Mouse (Mus musculus): Measurements from ENCODE around the gene Topors. TPM values are rescaled to one million over a fixed set of nuclear protein-coding genes. Genes with fewer than 3 reads are reported as not detected.
A peak's percentile ranks its signal among the peaks of the same experiment; 100 is the strongest.

Gene Topors
- polyA plus RNA-seq, 1 experiment from 2014 or later: 30.7 TPM

DNA sequence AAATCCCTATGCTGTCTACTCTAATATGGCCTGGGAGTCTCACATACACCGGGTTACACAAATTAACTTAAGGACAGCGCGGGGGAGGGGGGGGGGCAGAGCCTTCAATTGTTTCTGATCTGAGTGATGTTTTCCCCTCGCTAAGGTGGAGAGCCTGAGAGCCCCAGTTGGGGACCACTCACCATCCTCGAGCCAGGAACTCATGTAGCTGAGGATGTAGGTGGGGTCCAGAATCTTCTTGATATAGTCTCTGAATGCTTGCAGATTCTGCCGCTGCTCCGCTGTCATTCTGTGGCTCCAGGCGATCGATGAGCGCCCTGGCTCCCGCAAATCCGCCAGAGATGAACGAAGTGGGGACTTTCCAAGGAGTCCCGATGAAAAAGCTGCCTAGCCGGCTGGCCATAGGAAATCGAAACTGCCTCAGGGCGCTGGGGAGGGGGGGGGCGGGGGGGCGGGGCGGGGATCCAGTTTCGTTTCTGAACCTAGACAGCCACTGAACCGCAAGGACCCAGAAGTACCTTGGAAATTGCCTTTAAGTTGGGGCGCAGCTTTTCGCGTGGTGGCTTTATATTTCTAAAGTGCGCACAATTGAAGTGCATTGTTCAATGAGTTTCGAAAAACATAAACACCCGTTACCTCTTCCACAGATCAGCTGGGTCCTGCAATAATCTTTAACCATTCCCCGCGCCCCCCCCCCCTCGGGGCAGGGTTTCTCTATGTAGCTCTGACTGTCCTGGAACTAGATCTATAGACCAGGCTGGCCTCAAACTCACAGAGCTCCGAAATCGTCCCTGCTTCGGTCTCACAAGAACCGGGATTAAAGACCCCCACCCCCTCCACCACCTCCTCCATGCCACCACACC lies 30.0 kb downstream of the Topors start, which contains the start of gene Ddx58:
TSS of gene Ddx58 (minus strand) at position 420 of the 863 bp plus-strand sequence.
- peak within 1 kb of the TSS; percentile 36 for H3K4me3 ChIP-seq (ENCODE audit: low read depth, low read length)
- H3K27me3 ChIP-seq (ENCODE audit: control insufficient read depth, insufficient read depth, low read length): no peaks in the 10 kb centered on the region
- no peak within 1 kb of the TSS for H3K27ac ChIP-seq (ENCODE audit: low read depth, low read length)
- H3K9me3 ChIP-seq (ENCODE audit: control insufficient read depth, low read length): no peaks in the 10 kb centered on the region
- peaks cover 8% of the 10 kb centered on the region; the same call in 1 of the 2 replicates for H3K4me1 ChIP-seq (ENCODE audit: control insufficient read depth, insufficient read depth, low read length)
- H3K36me3 ChIP-seq (ENCODE audit: control insufficient read depth, insufficient read depth, low read length): no peaks in the 10 kb centered on the region
- peak within 1 kb of the TSS; percentile 45 for H3K9ac ChIP-seq (replicated peaks; ENCODE audit: low read depth, low read length)
- peak; percentile 56 for ATAC-seq (ENCODE audit: low read depth)
- 3% methylated on average over 33 of the region's 35 CpGs for WGBS
- peak within 1 kb of the TSS; percentile 63 for H3K4me2 ChIP-seq (ENCODE audit: low read depth, low read length)

DNA sequence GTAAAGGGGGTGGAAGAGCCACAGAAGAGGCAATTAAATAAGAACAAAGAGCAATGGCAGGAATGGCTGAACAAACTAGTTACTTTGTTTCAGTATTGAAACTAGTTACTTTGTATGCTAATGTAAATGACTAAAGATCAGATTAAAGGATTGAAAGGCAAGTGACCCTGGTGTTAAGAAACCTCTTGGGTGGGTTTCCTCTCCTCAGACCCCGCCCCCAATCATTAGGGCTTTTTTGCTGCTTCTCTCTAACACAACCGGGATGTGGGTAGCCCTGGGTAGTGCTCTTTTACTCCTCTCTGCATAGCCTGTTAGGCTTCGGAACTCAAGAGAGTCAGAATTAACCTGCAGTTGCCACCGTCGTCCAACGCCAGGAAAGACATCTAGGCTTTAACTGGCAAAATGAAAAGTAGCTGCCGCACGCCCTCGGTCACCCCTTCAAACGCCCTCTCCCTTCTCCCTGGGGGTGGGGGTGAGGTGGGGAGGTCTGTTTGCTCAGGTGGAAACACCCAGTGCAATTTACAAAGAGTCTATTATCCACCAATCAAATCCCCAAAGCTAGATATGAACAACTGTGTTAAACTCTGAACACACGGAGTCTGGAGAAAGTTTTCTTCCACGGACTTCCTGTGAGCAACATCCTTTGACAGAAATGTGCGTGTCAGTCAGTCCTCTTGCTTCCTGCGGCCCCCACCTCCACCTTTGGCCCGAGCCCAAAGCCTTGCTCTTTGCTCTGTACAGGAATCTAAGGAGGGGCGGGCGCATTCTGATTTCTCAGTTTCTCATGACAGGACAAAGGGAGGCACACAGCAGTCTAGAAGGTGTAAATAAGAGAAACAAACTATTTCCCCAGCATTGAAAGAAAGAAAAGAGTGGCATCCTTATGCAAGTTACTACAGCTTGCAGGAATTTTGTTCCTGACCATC lies 30.9 kb downstream of the Topors start:
- 2% methylated on average over 17 of the region's 17 CpGs for WGBS
- no peaks in the 10 kb centered on the region for H3K27me3 ChIP-seq (ENCODE audit: control insufficient read depth, insufficient read depth, low read length)
- H3K27ac ChIP-seq (ENCODE audit: low read depth, low read length): no peak overlapping the region
- no peaks in the 10 kb centered on the region for H3K36me3 ChIP-seq (ENCODE audit: control insufficient read depth, insufficient read depth, low read length)
- peak overlapping the region; percentile 45; the same call in 1 of the 2 replicates for H3K9ac ChIP-seq (replicated peaks; ENCODE audit: low read depth, low read length)
- peaks cover 8% of the 10 kb centered on the region; the same call in 1 of the 2 replicates for H3K4me1 ChIP-seq (ENCODE audit: control insufficient read depth, insufficient read depth, low read length)
- H3K4me3 ChIP-seq (ENCODE audit: low read depth, low read length): peak overlapping the region; percentile 36
- H3K4me2 ChIP-seq (ENCODE audit: low read depth, low read length): peak overlapping the region; percentile 63
- no peaks in the 10 kb centered on the region for H3K9me3 ChIP-seq (ENCODE audit: control insufficient read depth, low read length)
- peak; percentile 44; the same call in 1 of the 2 replicates for ATAC-seq (ENCODE audit: low read depth)

DNA sequence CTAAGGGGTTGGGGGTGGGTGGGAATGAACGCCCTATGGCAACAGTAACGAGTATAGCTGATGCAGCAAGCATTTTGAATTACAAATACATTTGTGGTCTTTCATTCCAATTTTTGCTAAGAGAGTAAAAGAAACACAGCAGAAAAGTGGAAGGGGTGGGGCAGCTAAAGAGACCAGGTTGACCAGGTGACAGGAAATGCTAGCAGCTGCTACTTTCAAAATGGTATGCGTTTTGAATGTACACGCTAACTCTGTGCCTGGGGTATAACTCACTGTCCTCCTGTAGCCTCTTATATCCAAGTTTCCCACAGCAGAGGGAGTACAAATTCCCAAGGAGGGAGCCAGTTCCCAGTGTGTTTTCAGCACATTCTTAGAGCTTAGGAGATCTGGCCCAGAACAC lies 32.8 kb downstream of the Topors start:
- Histone ChIP-seq H3K9ac (replicated peaks; ENCODE audit: low read depth, low read length) (no peak overlapping the region), H3K4me2 (ENCODE audit: low read depth, low read length) (no peak overlapping the region), H3K27me3 (ENCODE audit: control insufficient read depth, insufficient read depth, low read length) (no peaks in the 10 kb centered on the region), H3K36me3 (ENCODE audit: control insufficient read depth, insufficient read depth, low read length) (no peaks in the 10 kb centered on the region), H3K4me1 (ENCODE audit: control insufficient read depth, insufficient read depth, low read length) (peaks cover 8% of the 10 kb centered on the region; the same call in 1 of the 2 replicates), H3K4me3 (ENCODE audit: low read depth, low read length) (no peak overlapping the region), H3K9me3 (ENCODE audit: control insufficient read depth, low read length) (no peaks in the 10 kb centered on the region), H3K27ac (ENCODE audit: low read depth, low read length) (no peak overlapping the region)
- no peak for ATAC-seq (ENCODE audit: low read depth)
- WGBS: 90% methylated on average over 4 of the region's 4 CpGs

DNA sequence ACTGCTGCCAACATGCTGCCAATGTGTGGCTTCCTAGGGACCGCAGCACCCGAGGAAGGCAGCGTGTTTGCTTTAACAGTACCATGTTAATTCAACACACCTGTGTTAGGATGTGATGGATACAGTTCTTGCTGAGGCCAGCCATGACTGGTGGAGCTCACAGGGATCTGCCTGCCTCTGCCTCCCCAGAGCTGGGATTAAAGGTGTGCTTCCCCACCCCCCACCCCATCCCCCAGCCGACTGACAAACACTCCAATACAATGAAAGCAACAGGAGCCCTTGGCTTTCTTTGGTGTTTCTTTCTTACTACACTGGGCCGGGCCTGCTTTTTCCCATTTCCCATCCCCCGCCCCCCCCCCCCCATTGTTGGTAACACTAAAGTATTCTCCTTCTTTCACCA lies 35.4 kb downstream of the Topors start:
- 83% methylated on average over 6 of the region's 6 CpGs for WGBS
- no peak overlapping the region for H3K9ac ChIP-seq (replicated peaks; ENCODE audit: low read depth, low read length)
- no peaks in the 10 kb centered on the region for H3K27me3 ChIP-seq (ENCODE audit: control insufficient read depth, insufficient read depth, low read length)

DNA sequence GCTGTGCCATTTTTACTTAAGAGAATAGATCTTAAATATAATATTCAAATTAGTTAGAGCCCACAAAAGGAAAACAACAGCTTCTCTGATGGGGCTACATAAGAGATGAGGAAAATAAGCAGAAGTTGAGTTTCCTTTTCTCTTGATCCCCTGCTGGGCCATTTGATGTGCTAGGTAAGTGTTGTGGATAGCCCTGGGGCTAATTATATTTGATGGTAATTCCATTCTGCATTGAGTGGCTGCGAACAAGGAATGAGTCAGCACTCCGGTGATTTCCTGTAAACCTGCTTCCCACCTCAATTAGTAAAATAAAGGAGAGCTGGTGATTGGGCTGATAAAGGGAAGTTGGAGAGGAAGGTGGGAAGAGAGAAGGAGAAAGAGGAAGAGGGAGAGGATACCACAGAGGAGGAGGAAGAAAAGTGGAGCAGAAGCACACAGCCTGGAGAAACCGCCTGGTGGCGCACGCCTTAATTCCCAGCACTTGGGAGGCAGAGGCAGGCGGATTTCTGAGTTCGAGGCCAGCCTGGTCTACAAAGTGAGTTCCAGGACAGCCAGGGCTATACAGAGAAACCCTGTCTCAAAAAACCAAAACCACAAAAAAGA lies 36.5 kb downstream of the Topors start:
- 90% methylated on average over 7 of the region's 7 CpGs for WGBS
- Histone ChIP-seq H3K4me1 (ENCODE audit: control insufficient read depth, insufficient read depth, low read length) (no peaks in the 10 kb centered on the region), H3K9ac (replicated peaks; ENCODE audit: low read depth, low read length) (no peak overlapping the region), H3K9me3 (ENCODE audit: control insufficient read depth, low read length) (no peaks in the 10 kb centered on the region), H3K27me3 (ENCODE audit: control insufficient read depth, insufficient read depth, low read length) (no peaks in the 10 kb centered on the region), H3K4me3 (ENCODE audit: low read depth, low read length) (no peak overlapping the region), H3K4me2 (ENCODE audit: low read depth, low read length) (no peak overlapping the region), H3K36me3 (ENCODE audit: control insufficient read depth, insufficient read depth, low read length) (no peaks in the 10 kb centered on the region), H3K27ac (ENCODE audit: low read depth, low read length) (no peak overlapping the region)
- no peak for ATAC-seq (ENCODE audit: low read depth)

More for the DNA sequence above, 35.4 kb downstream of the Topors start:
- H3K4me3 ChIP-seq (ENCODE audit: low read depth, low read length): no peak overlapping the region
- H3K27ac ChIP-seq (ENCODE audit: low read depth, low read length): no peak overlapping the region
- no peak overlapping the region for H3K4me2 ChIP-seq (ENCODE audit: low read depth, low read length)
- H3K4me1 ChIP-seq (ENCODE audit: control insufficient read depth, insufficient read depth, low read length): peaks cover 8% of the 10 kb centered on the region; the same call in 1 of the 2 replicates
- no peak for ATAC-seq (ENCODE audit: low read depth)
- no peaks in the 10 kb centered on the region for H3K9me3 ChIP-seq (ENCODE audit: control insufficient read depth, low read length)
- no peaks in the 10 kb centered on the region for H3K36me3 ChIP-seq (ENCODE audit: control insufficient read depth, insufficient read depth, low read length)

DNA sequence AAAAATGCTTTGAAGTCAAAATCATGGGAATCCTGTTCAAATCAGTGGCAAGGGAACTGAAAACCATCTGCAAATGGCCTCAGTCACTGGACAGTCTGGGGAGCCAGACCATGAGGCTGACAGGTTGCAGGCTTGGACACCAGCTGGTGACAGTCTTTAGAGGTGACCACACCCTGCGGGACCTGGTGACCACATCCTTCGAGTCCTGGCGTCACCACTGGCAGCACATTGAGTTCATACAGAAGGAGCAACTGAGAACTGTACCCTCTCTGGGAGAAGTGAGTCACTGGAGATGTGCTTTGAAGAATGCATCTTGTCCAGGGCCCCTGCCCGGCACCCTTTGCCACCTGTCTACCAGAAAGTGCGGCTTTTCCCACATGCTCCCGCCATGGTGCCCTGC lies 39.9 kb downstream of the Topors start:
- 97% methylated on average over 6 of the region's 6 CpGs for WGBS
- no peak for ATAC-seq (ENCODE audit: low read depth)
- Histone ChIP-seq H3K27ac (ENCODE audit: low read depth, low read length) (no peak overlapping the region), H3K4me3 (ENCODE audit: low read depth, low read length) (no peak overlapping the region), H3K9ac (replicated peaks; ENCODE audit: low read depth, low read length) (no peak overlapping the region), H3K4me2 (ENCODE audit: low read depth, low read length) (no peak overlapping the region), H3K36me3 (ENCODE audit: control insufficient read depth, insufficient read depth, low read length) (no peaks in the 10 kb centered on the region), H3K9me3 (ENCODE audit: control insufficient read depth, low read length) (no peaks in the 10 kb centered on the region), H3K27me3 (ENCODE audit: control insufficient read depth, insufficient read depth, low read length) (no peaks in the 10 kb centered on the region), H3K4me1 (ENCODE audit: control insufficient read depth, insufficient read depth, low read length) (no peaks in the 10 kb centered on the region)

DNA sequence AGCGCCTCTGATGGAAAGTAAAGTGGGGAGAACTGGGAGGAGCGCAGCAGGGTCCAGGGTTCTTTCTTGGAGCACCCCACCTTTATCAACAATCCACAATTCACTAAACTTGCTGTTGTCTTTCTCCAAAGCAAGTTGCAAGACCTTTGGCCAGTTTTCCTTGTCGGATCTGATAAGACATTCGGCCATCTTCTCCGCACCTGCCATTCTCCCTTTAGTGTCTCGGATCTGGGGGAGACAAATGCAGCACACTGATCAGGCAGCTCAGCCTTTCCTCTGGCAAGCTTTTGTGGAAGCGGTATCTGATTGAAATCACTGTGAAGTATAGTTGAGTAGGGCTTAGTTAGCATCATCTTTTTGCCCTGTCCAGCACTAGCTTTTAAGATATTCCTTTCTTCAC lies 41.8 kb downstream of the Topors start:
- Histone ChIP-seq H3K4me3 (ENCODE audit: low read depth, low read length) (no peak overlapping the region), H3K9ac (replicated peaks; ENCODE audit: low read depth, low read length) (no peak overlapping the region), H3K4me1 (ENCODE audit: control insufficient read depth, insufficient read depth, low read length) (no peaks in the 10 kb centered on the region), H3K27ac (ENCODE audit: low read depth, low read length) (no peak overlapping the region), H3K36me3 (ENCODE audit: control insufficient read depth, insufficient read depth, low read length) (no peaks in the 10 kb centered on the region), H3K4me2 (ENCODE audit: low read depth, low read length) (no peak overlapping the region), H3K27me3 (ENCODE audit: control insufficient read depth, insufficient read depth, low read length) (no peaks in the 10 kb centered on the region), H3K9me3 (ENCODE audit: control insufficient read depth, low read length) (no peaks in the 10 kb centered on the region)
- no peak for ATAC-seq (ENCODE audit: low read depth)
- WGBS: 92% methylated on average over 7 of the region's 7 CpGs

DNA sequence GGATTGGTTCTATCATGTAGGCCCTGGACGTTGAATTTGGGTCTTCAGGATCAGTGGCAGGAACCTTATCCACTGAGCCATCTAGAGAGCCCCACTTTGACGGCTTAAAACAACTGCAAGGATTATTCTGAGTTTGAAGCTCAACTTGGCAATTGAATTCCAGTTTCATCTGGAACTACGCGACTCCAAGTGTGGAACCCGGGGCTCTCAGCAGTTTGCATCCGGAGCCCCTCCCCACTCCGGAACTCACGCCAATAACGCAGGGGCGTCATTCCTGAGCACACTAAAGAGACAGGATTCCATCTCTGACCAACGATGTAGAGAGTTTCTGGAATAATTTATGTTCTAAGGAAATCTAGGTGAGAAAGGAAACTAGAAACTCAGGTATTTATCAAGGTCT lies 42.5 kb downstream of the Topors start:
- ATAC-seq (ENCODE audit: low read depth): no peak
- Histone ChIP-seq H3K36me3 (ENCODE audit: control insufficient read depth, insufficient read depth, low read length) (no peaks in the 10 kb centered on the region), H3K4me2 (ENCODE audit: low read depth, low read length) (no peak overlapping the region), H3K27ac (ENCODE audit: low read depth, low read length) (no peak overlapping the region), H3K9ac (replicated peaks; ENCODE audit: low read depth, low read length) (no peak overlapping the region), H3K27me3 (ENCODE audit: control insufficient read depth, insufficient read depth, low read length) (no peaks in the 10 kb centered on the region), H3K9me3 (ENCODE audit: control insufficient read depth, low read length) (no peaks in the 10 kb centered on the region), H3K4me1 (ENCODE audit: control insufficient read depth, insufficient read depth, low read length) (no peaks in the 10 kb centered on the region), H3K4me3 (ENCODE audit: low read depth, low read length) (no peak overlapping the region)
- WGBS: 91% methylated on average over 11 of the region's 11 CpGs

Measured in neural tube, embryonic 14.5 days (tissue).